Mouse (Mus musculus) liver, embryonic 14.5 days (tissue): Measurements from ENCODE around the gene Fbxo17.

Source experiments
- CTCF ChIP-seq: IDR thresholded peaks from 2 replicates; pipeline ENCODE4 v1.5.1; 2016; ENCODE audit warnings: antibody characterized with exemption, low read depth, control low read depth
- EP300 ChIP-seq: IDR thresholded peaks from 2 replicates; pipeline ENCODE4 v1.6.1; 2016; ENCODE audit warnings: antibody characterized with exemption, low read depth

- TF ChIP-seq EP300 (no peak), CTCF (no peak)
Observed at GRCm38 (mm10) chr7:28672276-28672675, 44.3 kb upstream of the Fbxo17 start.
